Mouse (Mus musculus): Measurements from ENCODE around the gene Dhrs2. TPM values are rescaled to one million over a fixed set of nuclear protein-coding genes. Genes with fewer than 3 reads are reported as not detected.

The Dhrs2 gene
- polyA plus RNA-seq, 1 experiment from 2014 or later = 0.26 TPM

DNA sequence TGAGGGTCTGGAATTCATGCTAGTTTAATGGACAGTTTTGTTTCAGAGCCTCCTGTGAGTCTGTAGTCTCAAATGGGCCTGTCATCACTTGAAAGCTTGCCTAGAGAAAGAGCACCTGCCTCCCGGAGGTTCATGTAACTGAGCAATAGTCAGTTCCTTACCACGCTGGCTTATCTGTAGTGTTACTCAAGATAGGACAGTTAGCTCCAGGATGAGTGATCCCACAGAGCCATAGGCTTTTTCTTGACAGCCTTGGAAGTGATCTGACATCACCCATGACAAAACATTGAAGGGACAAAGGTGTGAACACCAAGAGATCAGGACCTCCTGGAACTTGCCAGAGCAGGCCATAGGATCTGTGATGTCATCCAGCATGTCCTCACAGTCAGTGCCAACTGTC, 23.6 kb upstream of the Dhrs2 start:
- Histone ChIP-seq H3K9ac (no peak overlapping the region), H3K4me3 (no peak overlapping the region), H3K9me3 (no peaks in the 10 kb centered on the region), H3K4me2 (replicated peaks) (no peak overlapping the region), H3K4me1 (peaks cover 10% of the 10 kb centered on the region; the same call in 1 of the 2 replicates), H3K36me3 (no peaks in the 10 kb centered on the region), H3K27me3 (no peaks in the 10 kb centered on the region), H3K27ac (no peak overlapping the region)
- no peak for ATAC-seq (ENCODE audit: insufficient number of reproducible peaks, insufficient read depth, low FRiP score, low TSS enrichment)
- 89% methylated on average over 2 of the region's 2 CpGs for WGBS

DNA sequence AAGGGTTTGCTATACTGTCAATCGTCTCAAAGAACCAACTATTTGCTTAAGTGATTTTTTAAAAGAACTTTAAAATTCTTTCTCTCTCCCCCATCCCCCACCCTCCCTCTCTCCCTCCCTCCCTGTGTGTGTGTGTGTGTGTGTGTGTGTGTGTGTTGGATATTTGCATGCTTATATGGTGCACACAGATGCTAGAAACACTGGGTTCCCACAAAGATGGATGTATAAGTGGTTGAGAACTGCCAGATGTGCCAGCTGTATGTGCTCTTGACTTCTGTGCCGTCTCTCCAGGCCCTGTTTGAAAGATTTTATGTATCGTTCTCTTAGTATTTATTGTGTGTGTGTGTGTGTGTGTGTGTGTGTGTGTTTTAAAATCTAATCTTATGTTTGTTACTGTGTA, 17.3 kb upstream of the Dhrs2 start:
- Histone ChIP-seq H3K9me3 (no peaks in the 10 kb centered on the region), H3K4me3 (no peak overlapping the region), H3K27ac (no peak overlapping the region), H3K36me3 (no peaks in the 10 kb centered on the region), H3K4me2 (replicated peaks) (no peak overlapping the region), H3K9ac (no peak overlapping the region), H3K27me3 (no peaks in the 10 kb centered on the region), H3K4me1 (no peaks in the 10 kb centered on the region)
- ATAC-seq (ENCODE audit: insufficient number of reproducible peaks, insufficient read depth, low FRiP score, low TSS enrichment) = no peak
- 76% methylated on average over 3 of the region's 3 CpGs for WGBS

DNA sequence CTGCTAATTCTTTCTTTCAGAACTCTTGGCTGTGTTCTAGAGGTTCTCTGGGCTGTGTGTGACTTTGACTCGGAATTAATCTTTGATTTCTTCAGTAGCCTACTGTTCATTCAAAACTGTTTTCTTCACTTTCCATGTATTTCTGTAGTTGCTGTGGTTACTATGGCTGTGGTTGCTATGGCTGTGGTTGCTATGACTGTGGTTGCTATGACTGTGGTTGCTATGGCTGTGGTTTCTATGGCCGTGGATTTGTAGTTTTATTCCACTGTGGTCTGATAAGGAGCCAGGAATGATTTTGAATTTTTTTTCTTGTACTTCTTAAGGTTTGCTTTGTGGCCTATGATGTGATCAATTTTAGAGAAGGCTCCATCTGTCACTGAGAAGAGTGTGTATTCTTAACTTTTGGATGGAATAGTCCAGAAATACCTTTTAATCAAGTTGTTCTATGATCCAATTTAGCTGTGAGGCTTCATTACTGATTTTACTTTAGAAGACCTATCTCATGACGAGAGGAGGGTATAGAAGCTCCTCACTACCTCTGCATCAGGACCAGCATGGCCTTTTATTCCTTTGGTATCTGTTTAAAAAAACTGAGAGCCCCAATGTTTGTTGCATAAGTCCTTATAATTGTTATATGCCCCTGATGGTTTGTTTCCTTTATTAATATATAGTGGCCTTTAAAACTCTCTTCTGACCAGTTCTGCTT, 16.6 kb upstream of the Dhrs2 start:
- Histone ChIP-seq H3K4me2 (replicated peaks) (no peak overlapping the region), H3K27me3 (no peaks in the 10 kb centered on the region), H3K27ac (no peak overlapping the region), H3K4me1 (no peaks in the 10 kb centered on the region), H3K36me3 (no peaks in the 10 kb centered on the region), H3K9me3 (no peaks in the 10 kb centered on the region), H3K9ac (no peak overlapping the region), H3K4me3 (no peak overlapping the region)
- ATAC-seq (ENCODE audit: insufficient number of reproducible peaks, insufficient read depth, low FRiP score, low TSS enrichment) = no peak
- WGBS = 48% methylated on average over 3 of the region's 3 CpGs

DNA sequence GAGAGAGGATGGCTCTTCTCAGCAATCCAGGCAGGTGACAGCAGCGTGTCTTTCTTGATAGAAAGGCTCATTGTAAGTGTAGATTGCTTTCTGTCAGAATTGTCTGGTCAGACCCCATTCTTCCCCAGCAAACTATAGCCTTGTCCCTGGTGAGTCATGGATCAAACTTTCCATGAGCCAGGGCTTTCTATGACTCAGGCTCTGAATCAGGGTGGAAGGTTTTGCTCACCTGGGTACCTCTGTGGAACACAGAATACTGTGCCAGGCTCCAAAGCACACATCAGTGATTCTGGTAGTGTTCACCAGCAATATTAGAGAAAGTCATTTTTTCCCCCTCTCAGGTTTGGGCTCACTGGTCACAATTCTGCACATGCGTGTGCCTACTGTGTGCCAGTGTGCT, 13.5 kb upstream of the Dhrs2 start:
- H3K9me3 ChIP-seq = no peaks in the 10 kb centered on the region
- H3K4me2 ChIP-seq (replicated peaks) = no peak overlapping the region
- no peak overlapping the region for H3K9ac ChIP-seq
- no peak for ATAC-seq (ENCODE audit: insufficient number of reproducible peaks, insufficient read depth, low FRiP score, low TSS enrichment)
- H3K4me3 ChIP-seq = no peak overlapping the region
- H3K27me3 ChIP-seq = no peaks in the 10 kb centered on the region
- no peak overlapping the region for H3K27ac ChIP-seq
- 89% methylated on average over 2 of the region's 2 CpGs for WGBS
- H3K4me1 ChIP-seq = no peaks in the 10 kb centered on the region
- H3K36me3 ChIP-seq = no peaks in the 10 kb centered on the region

DNA sequence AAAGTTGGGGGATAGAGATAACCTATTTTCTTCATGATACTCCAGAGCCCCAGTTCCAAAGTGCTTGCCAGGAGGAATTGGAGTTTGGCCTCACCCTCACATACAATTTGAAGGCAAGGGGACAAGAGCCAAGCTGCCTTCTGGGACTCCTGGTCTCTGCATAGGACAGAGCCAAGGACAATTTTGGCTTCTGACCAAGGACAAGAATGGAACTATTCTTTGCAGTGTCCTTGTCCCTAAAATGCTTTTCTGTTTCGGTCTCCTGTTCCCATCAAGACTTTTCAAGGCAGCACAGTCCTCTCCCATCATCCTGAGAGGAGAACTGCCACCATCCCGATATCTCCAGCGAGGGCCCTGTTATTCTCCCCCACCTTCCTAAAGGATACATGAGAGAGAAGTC, 8.2 kb upstream of the Dhrs2 start:
- H3K4me3 ChIP-seq = no peak overlapping the region
- WGBS = 92% methylated on average over 3 of the region's 3 CpGs
- H3K9me3 ChIP-seq = no peaks in the 10 kb centered on the region

DNA sequence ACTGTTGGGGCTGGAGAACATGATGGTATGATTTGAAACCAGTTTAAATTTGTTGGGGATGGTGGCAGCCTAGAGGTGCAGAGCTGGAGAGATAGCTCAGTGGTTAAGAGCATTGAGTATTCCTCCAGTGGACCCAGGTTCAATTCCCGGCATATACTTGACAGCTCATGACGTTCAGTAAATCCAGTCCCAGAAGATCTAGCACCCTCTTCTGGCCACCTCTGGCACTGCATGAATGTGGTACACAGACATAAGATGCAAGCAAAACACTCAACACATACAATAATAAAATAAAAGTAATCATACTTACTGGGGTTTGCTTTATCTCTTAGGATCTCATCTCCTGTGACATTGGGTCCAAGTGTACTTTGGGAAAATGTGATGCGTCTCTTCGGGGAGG, 7.3 kb upstream of the Dhrs2 start:
- H3K9ac ChIP-seq = no peak overlapping the region
- no peak overlapping the region for H3K27ac ChIP-seq
- H3K4me2 ChIP-seq (replicated peaks) = no peak overlapping the region
- WGBS = 58% methylated on average over 4 of the region's 4 CpGs
- H3K9me3 ChIP-seq = no peaks in the 10 kb centered on the region
- no peak for ATAC-seq (ENCODE audit: insufficient number of reproducible peaks, insufficient read depth, low FRiP score, low TSS enrichment)
- no peak overlapping the region for H3K4me3 ChIP-seq
- H3K27me3 ChIP-seq = no peaks in the 10 kb centered on the region
- no peaks in the 10 kb centered on the region for H3K36me3 ChIP-seq
- H3K4me1 ChIP-seq = no peaks in the 10 kb centered on the region

More for the DNA sequence above, 8.2 kb upstream of the Dhrs2 start:
- Histone ChIP-seq H3K36me3 (no peaks in the 10 kb centered on the region), H3K27ac (no peak overlapping the region), H3K9ac (no peak overlapping the region), H3K27me3 (no peaks in the 10 kb centered on the region), H3K4me1 (no peaks in the 10 kb centered on the region), H3K4me2 (replicated peaks) (no peak overlapping the region)
- ATAC-seq (ENCODE audit: insufficient number of reproducible peaks, insufficient read depth, low FRiP score, low TSS enrichment) = no peak

DNA sequence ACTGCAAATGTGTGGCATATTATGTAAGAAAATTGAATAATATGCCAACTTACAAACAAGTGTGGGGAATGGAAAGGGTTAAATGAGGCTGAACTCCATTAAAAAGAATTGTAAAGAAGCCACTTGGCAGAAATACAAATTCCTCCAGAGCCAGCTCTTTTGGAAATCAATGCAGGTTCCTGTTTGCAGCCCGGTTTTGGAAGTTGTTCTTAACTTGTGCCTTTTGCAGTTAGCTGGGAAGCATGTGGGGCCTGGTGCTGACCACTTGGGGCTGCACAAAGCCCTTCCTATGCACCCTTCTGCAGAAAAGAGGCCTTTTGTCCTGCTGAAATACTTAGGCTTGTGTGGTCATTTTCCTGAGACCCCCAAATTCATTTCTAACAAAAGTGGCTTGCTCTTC, 1.4 kb downstream of the Dhrs2 start:
- H3K9me3 ChIP-seq = no peaks in the 10 kb centered on the region
- 21% methylated on average over 1 of the region's 1 CpGs for WGBS
- no peak overlapping the region for H3K4me2 ChIP-seq (replicated peaks)
- H3K36me3 ChIP-seq = no peaks in the 10 kb centered on the region
- ATAC-seq (ENCODE audit: insufficient number of reproducible peaks, insufficient read depth, low FRiP score, low TSS enrichment) = no peak
- no peak overlapping the region for H3K27ac ChIP-seq
- no peak overlapping the region for H3K4me3 ChIP-seq
- H3K9ac ChIP-seq = no peak overlapping the region
- no peaks in the 10 kb centered on the region for H3K4me1 ChIP-seq
- no peaks in the 10 kb centered on the region for H3K27me3 ChIP-seq

DNA sequence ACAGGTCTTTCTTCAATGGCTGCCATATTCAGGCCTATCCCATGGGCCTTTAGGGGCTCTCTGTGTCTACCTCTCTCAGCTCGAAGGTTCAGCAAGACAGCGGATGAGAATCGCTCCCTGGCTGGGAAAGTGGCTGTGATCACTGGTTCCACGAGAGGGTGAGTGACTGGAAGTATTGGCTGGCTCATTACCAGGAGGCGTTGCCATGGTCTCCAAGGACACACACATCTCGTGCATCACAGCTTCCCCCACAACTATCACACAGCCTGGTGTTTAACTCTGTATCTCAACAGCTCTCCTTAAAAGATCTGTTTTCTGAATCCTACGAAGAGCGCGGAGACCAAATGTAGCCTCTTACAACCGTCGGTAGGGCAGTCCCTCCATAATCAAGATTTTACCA, 12.8 kb downstream of the Dhrs2 start:
- no peaks in the 10 kb centered on the region for H3K36me3 ChIP-seq
- H3K4me3 ChIP-seq = no peak overlapping the region
- WGBS = 87% methylated on average over 11 of the region's 11 CpGs
- no peak overlapping the region for H3K27ac ChIP-seq
- H3K27me3 ChIP-seq = no peaks in the 10 kb centered on the region
- H3K4me2 ChIP-seq (replicated peaks) = no peak overlapping the region
- H3K4me1 ChIP-seq = no peaks in the 10 kb centered on the region
- no peak overlapping the region for H3K9ac ChIP-seq
- no peaks in the 10 kb centered on the region for H3K9me3 ChIP-seq
- ATAC-seq (ENCODE audit: insufficient number of reproducible peaks, insufficient read depth, low FRiP score, low TSS enrichment) = no peak

DNA sequence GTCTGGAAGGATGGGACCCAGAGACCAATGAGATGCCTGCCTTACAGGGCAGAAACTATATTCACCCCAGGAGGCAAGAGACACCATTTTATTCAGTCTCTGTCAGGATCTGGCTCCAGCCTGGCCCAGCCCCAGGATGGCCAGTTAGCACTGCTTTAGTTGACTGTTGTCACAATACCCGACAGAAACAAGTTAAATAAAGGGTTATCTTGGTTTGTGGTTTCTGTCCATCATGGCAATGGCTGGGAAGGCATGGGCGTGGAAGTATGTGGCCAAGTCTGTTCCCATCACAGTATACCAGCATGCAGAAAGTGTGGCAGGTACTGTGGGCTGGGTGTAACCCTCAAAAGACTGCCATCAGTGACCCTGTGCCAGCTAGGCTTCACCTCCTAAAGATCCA, 14.9 kb downstream of the Dhrs2 start:
- no peaks in the 10 kb centered on the region for H3K36me3 ChIP-seq
- H3K4me2 ChIP-seq (replicated peaks) = no peak overlapping the region
- H3K27me3 ChIP-seq = no peaks in the 10 kb centered on the region
- no peak overlapping the region for H3K4me3 ChIP-seq
- H3K27ac ChIP-seq = no peak overlapping the region
- H3K9me3 ChIP-seq = no peaks in the 10 kb centered on the region
- ATAC-seq (ENCODE audit: insufficient number of reproducible peaks, insufficient read depth, low FRiP score, low TSS enrichment) = no peak
- no peak overlapping the region for H3K9ac ChIP-seq
- no peaks in the 10 kb centered on the region for H3K4me1 ChIP-seq
- 78% methylated on average over 2 of the region's 2 CpGs for WGBS

DNA sequence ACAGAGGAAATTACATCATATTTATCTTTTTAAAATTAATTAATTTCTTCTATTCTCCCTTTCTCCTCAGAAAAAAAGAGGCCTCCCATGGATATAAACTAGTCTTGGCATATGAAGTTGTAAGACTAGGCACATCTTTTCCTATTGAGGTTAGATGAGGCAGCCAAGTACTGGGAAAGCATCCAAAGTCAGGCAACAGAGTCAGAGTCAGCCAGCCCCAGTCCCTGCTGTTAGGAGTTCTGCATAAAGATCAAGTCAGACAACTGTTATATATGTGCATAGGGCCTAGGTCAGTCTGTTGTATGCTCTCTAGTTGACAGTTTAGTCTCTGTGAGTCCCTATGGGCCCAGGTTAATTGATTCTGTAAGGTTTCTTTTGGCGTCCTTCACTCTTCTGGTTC, 20.9 kb downstream of the Dhrs2 start:
- Histone ChIP-seq H3K4me2 (replicated peaks) (no peak overlapping the region), H3K27me3 (no peaks in the 10 kb centered on the region), H3K27ac (no peak overlapping the region), H3K9ac (no peak overlapping the region), H3K9me3 (no peaks in the 10 kb centered on the region), H3K4me3 (no peak overlapping the region), H3K4me1 (no peaks in the 10 kb centered on the region), H3K36me3 (no peaks in the 10 kb centered on the region)
- no peak for ATAC-seq (ENCODE audit: insufficient number of reproducible peaks, insufficient read depth, low FRiP score, low TSS enrichment)
- 91% methylated on average over 1 of the region's 1 CpGs for WGBS

DNA sequence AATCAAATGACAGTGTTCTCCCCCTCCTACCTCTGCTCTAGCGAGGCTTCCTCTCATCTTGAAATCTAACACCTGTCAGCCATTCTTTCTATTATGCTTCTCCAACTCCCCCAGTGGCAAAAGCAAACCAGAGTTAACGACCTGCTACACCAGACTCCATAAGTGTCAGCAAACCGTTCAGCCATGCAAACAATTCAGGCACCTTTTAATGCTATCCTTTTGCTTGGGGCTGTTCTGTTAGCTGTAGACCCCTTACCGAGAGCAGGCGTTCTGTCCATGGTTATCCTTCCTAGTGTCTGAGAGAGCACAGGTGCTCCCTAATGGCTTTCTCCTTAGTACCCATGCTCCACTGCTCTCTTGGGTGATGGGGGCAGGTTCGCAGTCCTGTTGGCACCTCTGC, 25.4 kb downstream of the Dhrs2 start:
- H3K4me2 ChIP-seq (replicated peaks) = no peak overlapping the region
- H3K4me3 ChIP-seq = no peak overlapping the region
- H3K27ac ChIP-seq = no peak overlapping the region
- no peak for ATAC-seq (ENCODE audit: insufficient number of reproducible peaks, insufficient read depth, low FRiP score, low TSS enrichment)
- WGBS = 41% methylated on average over 6 of the region's 6 CpGs
- no peak overlapping the region for H3K9ac ChIP-seq
- H3K4me1 ChIP-seq = no peaks in the 10 kb centered on the region
- H3K27me3 ChIP-seq = no peaks in the 10 kb centered on the region
- no peaks in the 10 kb centered on the region for H3K36me3 ChIP-seq
- H3K9me3 ChIP-seq = no peaks in the 10 kb centered on the region

DNA sequence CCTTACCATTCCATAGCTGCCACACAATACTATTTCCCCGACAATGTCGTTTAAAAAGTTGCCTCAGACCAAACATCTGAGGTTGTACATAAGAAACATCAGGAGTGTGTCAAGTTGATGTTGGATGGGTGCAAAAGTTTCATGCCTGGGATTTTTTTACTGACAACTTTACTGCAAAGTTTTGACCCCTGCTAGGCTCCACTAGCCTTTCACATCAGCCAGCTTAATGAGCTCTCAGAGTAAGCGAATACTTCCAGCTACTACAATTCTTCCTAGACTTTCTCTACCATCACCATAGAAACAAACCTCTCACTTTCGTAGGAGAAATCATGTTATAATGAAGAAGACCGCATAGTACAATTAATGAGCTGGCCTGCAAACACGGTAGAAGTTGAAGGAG, 26.5 kb downstream of the Dhrs2 start:
- Histone ChIP-seq H3K27me3 (no peaks in the 10 kb centered on the region), H3K36me3 (no peaks in the 10 kb centered on the region), H3K9me3 (no peaks in the 10 kb centered on the region), H3K4me2 (replicated peaks) (no peak overlapping the region), H3K4me3 (no peak overlapping the region), H3K27ac (no peak overlapping the region), H3K9ac (no peak overlapping the region), H3K4me1 (no peaks in the 10 kb centered on the region)
- WGBS = 86% methylated on average over 6 of the region's 6 CpGs
- ATAC-seq (ENCODE audit: insufficient number of reproducible peaks, insufficient read depth, low FRiP score, low TSS enrichment) = no peak

DNA sequence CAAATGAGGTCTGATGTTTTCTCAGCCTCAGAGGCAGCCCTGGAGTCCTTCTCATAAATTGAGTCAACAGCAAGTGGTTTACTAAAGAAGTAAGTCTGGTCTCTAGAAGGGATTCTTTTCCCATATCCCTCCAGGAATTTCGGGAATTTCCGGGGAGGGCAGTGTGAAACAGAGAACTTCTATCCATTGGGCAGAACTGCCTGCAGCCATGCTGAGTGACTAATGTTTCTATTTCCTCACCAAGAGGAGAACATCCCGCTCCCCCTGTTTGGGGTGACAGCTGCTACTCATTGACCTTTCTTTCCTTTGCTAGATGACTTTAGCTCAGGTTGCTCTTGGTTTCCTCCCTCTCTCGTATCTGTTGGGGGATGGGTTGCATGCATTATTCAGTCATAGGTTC, 31.8 kb downstream of the Dhrs2 start:
- H3K27me3 ChIP-seq = no peaks in the 10 kb centered on the region
- WGBS = 32% methylated on average over 4 of the region's 4 CpGs
- ATAC-seq (ENCODE audit: insufficient number of reproducible peaks, insufficient read depth, low FRiP score, low TSS enrichment) = no peak
- H3K4me1 ChIP-seq = 0 out of 2 replicates have a peak, but pooled peaks cover 5% of the 10 kb centered on the region
- no peaks in the 10 kb centered on the region for H3K36me3 ChIP-seq
- no peak overlapping the region for H3K4me2 ChIP-seq (replicated peaks)
- no peak overlapping the region for H3K4me3 ChIP-seq
- no peak overlapping the region for H3K27ac ChIP-seq
- no peak overlapping the region for H3K9ac ChIP-seq
- no peaks in the 10 kb centered on the region for H3K9me3 ChIP-seq

Measured in embryonic facial prominence, embryonic 12.5 days (tissue).